Mouse (Mus musculus): ENCODE data around the gene Uckl1. TPM values are rescaled to one million over a fixed set of nuclear protein-coding genes. Genes with fewer than 3 reads are reported as not detected.

Gene Uckl1
- polyA plus RNA-seq, 1 experiment from 2014 or later, result 69.8 TPM

Small RNA genes lying within 50 kb of the gene (microRNA-seq; reads per million reads assigned to microRNA genes)
- gene Mir7006, result not detected

Other genes with a start within 250 kb of the Uckl1 start
- 81.6 and 91.5 TPM in 2 replicates for gene Zgpat, start 220.0 kb downstream of the Uckl1 start, polyA plus RNA-seq (2015; fragmentation: Nextera tagmentation; extraction: Ambion mirVana)
- gene Arfrp1, start 219.5 kb downstream of the Uckl1 start, polyA plus RNA-seq (2015; fragmentation: Nextera tagmentation; extraction: Ambion mirVana), result 93.7 and 107 TPM in 2 replicates
- 52.1 and 61.1 TPM in 2 replicates for gene Lime1, start 204.8 kb downstream of the Uckl1 start, polyA plus RNA-seq (2015; fragmentation: Nextera tagmentation; extraction: Ambion mirVana)
- 9.5 and 11.9 TPM in 2 replicates for gene Zbtb46, start 125.5 kb downstream of the Uckl1 start, polyA plus RNA-seq (2015; fragmentation: Nextera tagmentation; extraction: Ambion mirVana)
- gene Abhd16b, start 91.7 kb downstream of the Uckl1 start, polyA plus RNA-seq (2015; fragmentation: Nextera tagmentation; extraction: Ambion mirVana), result not detected in 2 replicates
- 135 and 139 TPM in 2 replicates for gene Tpd52l2, start 87.8 kb downstream of the Uckl1 start, polyA plus RNA-seq (2015; fragmentation: Nextera tagmentation; extraction: Ambion mirVana)
- gene Dnajc5, start 64.4 kb downstream of the Uckl1 start, polyA plus RNA-seq (2015; fragmentation: Nextera tagmentation; extraction: Ambion mirVana), result 221 and 239 TPM in 2 replicates
- 74.5 and 80.1 TPM in 2 replicates for gene Prpf6, start 7.0 kb upstream of the Uckl1 start, polyA plus RNA-seq (2015; fragmentation: Nextera tagmentation; extraction: Ambion mirVana)
- 60.6 and 79.8 TPM in 2 replicates for gene Zfp512b, start 7.9 kb upstream of the Uckl1 start, polyA plus RNA-seq (2015; fragmentation: Nextera tagmentation; extraction: Ambion mirVana)
- gene Samd10, start 14.3 kb upstream of the Uckl1 start, polyA plus RNA-seq (2015; fragmentation: Nextera tagmentation; extraction: Ambion mirVana), result 99.8 and 128 TPM in 2 replicates
- 0.49 TPM in 1 of 2 replicates, not detected in the other for gene Gm29797, start 72.1 kb upstream of the Uckl1 start, polyA plus RNA-seq (2015; fragmentation: Nextera tagmentation; extraction: Ambion mirVana)
- gene Sox18, start 86.7 kb upstream of the Uckl1 start, polyA plus RNA-seq (2015; fragmentation: Nextera tagmentation; extraction: Ambion mirVana), result 13.8 and 15.3 TPM in 2 replicates
- 58.3 and 60.5 TPM in 2 replicates for gene Tcea2, start 95.4 kb upstream of the Uckl1 start, polyA plus RNA-seq (2015; fragmentation: Nextera tagmentation; extraction: Ambion mirVana)
- gene Rgs19, start 109.1 kb upstream of the Uckl1 start, polyA plus RNA-seq (2015; fragmentation: Nextera tagmentation; extraction: Ambion mirVana), result 61.2 and 63.3 TPM in 2 replicates
- not detected in 2 replicates for gene Lkaaear1, start 113.5 kb upstream of the Uckl1 start, polyA plus RNA-seq (2015; fragmentation: Nextera tagmentation; extraction: Ambion mirVana)
- 46.8 and 64.1 TPM in 2 replicates for gene Oprl1, start 130.1 kb upstream of the Uckl1 start, polyA plus RNA-seq (2015; fragmentation: Nextera tagmentation; extraction: Ambion mirVana)
- 24.1 and 24.2 TPM in 2 replicates for gene Myt1, start 178.4 kb upstream of the Uckl1 start, polyA plus RNA-seq (2015; fragmentation: Nextera tagmentation; extraction: Ambion mirVana)